Mouse (Mus musculus) liver, embryonic 13.5 days (tissue): ENCODE measurements around the gene Tmem179. TPM values are rescaled to one million over a fixed set of nuclear protein-coding genes. Genes with fewer than 3 reads are reported as not detected.
A peak's percentile ranks its signal among the peaks of the same experiment; 100 is the strongest.

Experiments
- ATAC-seq: fragments of 200-750 bp; cut with Nextera tagmentation; 2 replicates; pipeline ENCODE4 v1.8.0; 2017; ENCODE audit warnings: low read depth, mild to moderate bottlenecking, moderate number of reproducible peaks, moderate library complexity
- DNase-seq: peaks from one replicate; pipeline ENCODE4 v3.0.0; 2022
- H3K27ac ChIP-seq: fragments of 300-500 bp; sonication (generic); 2 replicates; pipeline ENCODE4 v1.5.1; 2015; ENCODE audit warnings: moderate library complexity, mild to moderate bottlenecking, inconsistent platforms
- H3K27me3 ChIP-seq: fragments of 300-500 bp; sonication (generic); 2 replicates; pipeline ENCODE4 v1.6.1; 2015; ENCODE audit warnings: mild to moderate bottlenecking, inconsistent platforms
- H3K36me3 ChIP-seq: fragments of 300-500 bp; sonication (generic); 2 replicates; pipeline ENCODE4 v1.6.1; 2015; ENCODE audit warnings: mild to moderate bottlenecking, inconsistent platforms
- H3K4me1 ChIP-seq: fragments of 300-500 bp; sonication (generic); replicated peaks from 2 replicates; pipeline ENCODE4 v1.6.1; 2015; ENCODE audit warnings: inconsistent platforms
- H3K4me2 ChIP-seq: fragments of 300-500 bp; sonication (generic); 2 replicates; pipeline ENCODE4 v1.6.1; 2015; ENCODE audit warnings: inconsistent platforms, mild to moderate bottlenecking, moderate library complexity
- H3K4me3 ChIP-seq: fragments of 300-500 bp; sonication (generic); replicated peaks from 2 replicates; pipeline ENCODE4 v1.5.1; 2015; ENCODE audit warnings: mild to moderate bottlenecking, inconsistent platforms
- H3K9ac ChIP-seq: fragments of 300-500 bp; sonication (generic); 2 replicates; pipeline ENCODE4 v1.6.1; 2015; ENCODE audit warnings: mild to moderate bottlenecking, inconsistent platforms
- H3K9me3 ChIP-seq: fragments of 300-500 bp; sonication (generic); replicated peaks from 2 replicates; pipeline ENCODE4 v1.6.1; 2016; ENCODE audit warnings: inconsistent platforms
- WGBS: fragments of 180-500 bp; shearing (Covaris S2); methylation state at CpG from one replicate; pipeline ENCODE4 v1.1.7; 2015; ENCODE audit not compliant: insufficient replicate concordance; 5-methylcytosine and 5-hydroxymethylcytosine counted together
- polyA plus RNA-seq: library from polyadenylated mRNA; unstranded; fragments of >200 nt; fragmentation: Nextera tagmentation; extraction: Ambion mirVana; gene quantifications from 2 replicates; pipeline ENCODE4 v1.2.1, GENCODE M21; 2015

The Tmem179 gene
- polyA plus RNA-seq, 1 experiment from 2014 or later = 0.10 TPM

DNA sequence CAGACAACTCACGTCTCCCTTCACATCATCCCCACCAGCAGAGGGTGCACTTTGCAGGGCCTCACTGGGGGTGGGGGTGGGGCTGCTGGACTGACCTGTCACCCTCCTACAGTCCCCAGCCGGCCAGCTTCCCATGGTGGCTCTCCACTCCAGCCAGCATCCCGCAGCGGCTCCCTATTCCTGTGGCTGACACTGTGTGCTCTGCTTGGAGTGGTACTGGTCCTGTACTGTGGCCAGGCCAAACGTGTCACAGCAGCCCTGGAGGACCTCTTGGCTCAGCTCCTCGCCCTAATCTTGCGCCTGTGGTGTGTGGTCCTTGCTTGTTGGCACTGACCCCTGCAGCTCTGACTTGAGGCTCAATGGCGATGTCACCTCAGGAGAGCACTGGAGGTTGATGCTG lies 18.8 kb downstream of the Tmem179 start:
- Histone ChIP-seq H3K27me3 (no peaks in the 10 kb centered on the region), H3K4me1 (peaks cover 2% of the 10 kb centered on the region), H3K27ac (no peak overlapping the region), H3K4me3 (no peak overlapping the region), H3K9me3 (no peaks in the 10 kb centered on the region), H3K4me2 (no peak overlapping the region), H3K9ac (no peak overlapping the region), H3K36me3 (no peaks in the 10 kb centered on the region)
- DNase-seq (no peak), ATAC-seq (no peak)
- 66% methylated on average over 8 of the region's 8 CpGs for WGBS

DNA sequence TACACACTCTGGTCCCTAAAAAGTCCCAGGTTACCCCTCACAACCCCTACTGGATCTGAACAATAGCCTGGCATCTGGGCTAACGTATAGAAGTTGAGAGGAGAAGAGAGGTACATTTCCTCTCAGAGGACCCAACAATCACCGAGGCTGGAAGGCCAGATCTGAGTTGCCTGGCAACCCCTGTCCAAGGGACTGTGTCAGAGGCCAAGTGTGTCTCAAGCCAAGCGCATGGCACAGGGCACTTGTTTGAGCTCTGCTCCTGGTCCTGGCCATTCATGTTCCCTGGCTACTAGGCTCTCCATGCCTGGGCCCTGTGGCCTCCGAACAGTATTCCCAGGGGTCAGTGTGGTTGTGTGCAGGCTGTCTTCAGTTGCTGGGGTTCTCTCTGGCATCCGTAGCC lies 20.4 kb downstream of the Tmem179 start:
- Histone ChIP-seq H3K4me2 (no peak overlapping the region), H3K9ac (no peak overlapping the region), H3K4me1 (no peaks in the 10 kb centered on the region; the same call in 1 of the 2 replicates), H3K27ac (no peak overlapping the region), H3K27me3 (no peaks in the 10 kb centered on the region), H3K36me3 (no peaks in the 10 kb centered on the region), H3K4me3 (no peak overlapping the region), H3K9me3 (no peaks in the 10 kb centered on the region)
- ATAC-seq (no peak), DNase-seq (no peak)
- 63% methylated on average over 5 of the region's 5 CpGs for WGBS

DNA sequence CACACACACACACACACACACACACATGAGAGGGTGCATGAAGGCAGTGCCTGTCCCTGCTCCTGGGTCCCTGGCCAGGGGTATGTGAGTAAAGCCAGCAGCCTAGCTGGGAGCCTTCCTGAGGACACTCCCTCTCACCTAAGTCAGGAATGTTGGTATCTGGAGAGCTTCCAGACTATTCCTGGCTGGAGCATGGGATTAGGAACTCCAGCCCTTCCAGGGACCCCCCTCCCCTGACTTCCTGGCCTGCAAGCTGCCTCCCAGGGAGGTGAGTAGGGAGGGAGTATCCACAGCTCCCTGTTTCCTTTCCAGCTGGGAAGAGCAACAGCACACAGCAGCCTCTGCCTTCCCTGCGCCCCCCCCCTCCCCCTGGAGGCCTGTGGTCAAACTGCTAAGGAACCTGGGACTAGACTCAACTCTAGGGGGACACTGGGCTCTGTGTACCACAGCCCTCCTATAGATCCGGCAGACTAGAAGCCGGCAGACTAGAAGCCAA lies 26.1 kb downstream of the Tmem179 start:
- no peak overlapping the region for H3K4me2 ChIP-seq
- H3K9me3 ChIP-seq = no peaks in the 10 kb centered on the region
- no peaks in the 10 kb centered on the region for H3K27me3 ChIP-seq
- no peak for ATAC-seq
- H3K4me1 ChIP-seq = peaks cover 5% of the 10 kb centered on the region; the same call in 1 of the 2 replicates
- H3K27ac ChIP-seq = no peak overlapping the region
- H3K36me3 ChIP-seq = no peaks in the 10 kb centered on the region
- H3K9ac ChIP-seq = no peak overlapping the region
- 36% methylated on average over 3 of the region's 3 CpGs for WGBS
- no peak for DNase-seq
- no peak overlapping the region for H3K4me3 ChIP-seq

DNA sequence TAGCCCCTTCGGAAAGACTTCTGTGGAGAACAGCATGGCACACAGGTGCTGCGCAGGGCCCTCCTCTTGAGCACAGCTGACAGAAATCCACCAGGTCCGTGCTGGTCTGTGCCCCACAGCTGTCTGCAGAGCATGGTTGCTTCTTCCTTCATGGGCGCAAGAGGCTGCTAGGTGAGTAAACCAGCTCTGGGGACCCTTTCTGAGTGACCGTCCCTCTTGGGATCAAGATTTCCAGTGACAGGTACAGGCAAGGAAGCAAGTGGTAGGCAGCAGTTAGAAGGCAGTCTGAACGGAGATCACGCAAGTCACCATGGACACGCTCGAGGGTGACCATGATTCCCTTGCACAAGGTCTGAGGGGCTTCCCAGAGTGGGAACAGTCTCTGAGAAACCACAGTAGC lies 27.0 kb downstream of the Tmem179 start:
- DNase-seq = no peak
- Histone ChIP-seq H3K9me3 (no peaks in the 10 kb centered on the region), H3K36me3 (no peaks in the 10 kb centered on the region), H3K27me3 (no peaks in the 10 kb centered on the region), H3K9ac (no peak overlapping the region), H3K4me2 (no peak overlapping the region), H3K4me1 (peaks cover 5% of the 10 kb centered on the region; the same call in 1 of the 2 replicates), H3K27ac (no peak overlapping the region), H3K4me3 (no peak overlapping the region)
- 76% methylated on average over 9 of the region's 9 CpGs for WGBS
- no peak for ATAC-seq

DNA sequence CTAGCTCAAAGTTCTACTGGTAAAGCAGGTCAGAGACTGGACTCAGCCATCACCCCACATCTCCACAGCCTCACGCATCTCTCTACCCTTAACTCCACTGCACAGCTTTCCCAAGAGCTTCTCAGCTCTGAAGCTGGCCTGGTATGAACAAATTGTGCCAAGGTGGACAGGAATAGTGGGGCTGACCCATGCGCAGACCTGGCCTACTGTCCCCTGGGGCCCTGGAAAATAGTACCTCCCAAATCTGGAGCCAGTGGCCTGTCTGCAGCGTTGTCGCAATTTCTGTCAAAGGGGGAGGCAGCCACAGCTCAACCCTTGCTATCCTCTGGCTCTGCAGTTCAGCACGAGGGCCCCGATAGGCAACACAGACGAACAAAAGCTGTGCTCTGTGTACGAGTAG lies 27.4 kb downstream of the Tmem179 start, which contains the start of gene A530016L24Rik:
TSS of gene A530016L24Rik (plus strand) at position 315 of the 400 bp plus-strand sequence.
- Histone ChIP-seq H3K27ac (peak within 1 kb of the TSS; percentile 34; the same call in 1 of the 2 replicates), H3K9me3 (no peaks in the 10 kb centered on the region), H3K27me3 (no peaks in the 10 kb centered on the region), H3K4me2 (no peak within 1 kb of the TSS), H3K36me3 (no peaks in the 10 kb centered on the region), H3K4me3 (no peak within 1 kb of the TSS), H3K9ac (no peak within 1 kb of the TSS), H3K4me1 (peaks cover 5% of the 10 kb centered on the region; the same call in 1 of the 2 replicates)
- 69% methylated on average over 8 of the region's 8 CpGs for WGBS
- no peak for DNase-seq
- no peak for ATAC-seq

DNA sequence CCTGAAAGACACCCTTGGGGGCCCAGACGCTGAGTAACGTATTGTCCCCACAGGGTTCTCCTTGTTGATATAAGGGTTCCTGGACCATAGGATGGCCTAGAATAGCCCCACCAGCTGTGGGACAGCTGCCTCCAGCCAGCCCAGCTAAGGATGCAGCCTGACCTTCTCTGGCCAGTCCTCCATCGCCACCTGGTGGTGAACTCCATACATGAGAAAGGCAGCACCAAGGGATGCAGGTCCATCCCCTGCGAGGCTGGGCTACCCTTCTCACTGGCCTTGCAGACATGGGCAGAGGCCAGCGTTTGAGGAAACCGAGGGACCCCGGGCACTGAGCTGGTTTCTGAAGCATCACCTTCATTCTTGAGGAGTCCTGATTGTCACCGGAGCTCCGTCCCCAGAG lies 42.8 kb downstream of the Tmem179 start:
- H3K27ac ChIP-seq = no peak overlapping the region
- no peak overlapping the region for H3K9ac ChIP-seq
- H3K9me3 ChIP-seq = no peaks in the 10 kb centered on the region
- H3K4me3 ChIP-seq = no peak overlapping the region
- ATAC-seq (no peak), DNase-seq (peak; percentile 35)
- no peak overlapping the region for H3K4me2 ChIP-seq
- no peaks in the 10 kb centered on the region for H3K4me1 ChIP-seq
- WGBS = 18% methylated on average over 9 of the region's 9 CpGs
- H3K36me3 ChIP-seq = no peaks in the 10 kb centered on the region
- peaks cover under 1% of the 10 kb centered on the region; the same call in 1 of the 2 replicates for H3K27me3 ChIP-seq

DNA sequence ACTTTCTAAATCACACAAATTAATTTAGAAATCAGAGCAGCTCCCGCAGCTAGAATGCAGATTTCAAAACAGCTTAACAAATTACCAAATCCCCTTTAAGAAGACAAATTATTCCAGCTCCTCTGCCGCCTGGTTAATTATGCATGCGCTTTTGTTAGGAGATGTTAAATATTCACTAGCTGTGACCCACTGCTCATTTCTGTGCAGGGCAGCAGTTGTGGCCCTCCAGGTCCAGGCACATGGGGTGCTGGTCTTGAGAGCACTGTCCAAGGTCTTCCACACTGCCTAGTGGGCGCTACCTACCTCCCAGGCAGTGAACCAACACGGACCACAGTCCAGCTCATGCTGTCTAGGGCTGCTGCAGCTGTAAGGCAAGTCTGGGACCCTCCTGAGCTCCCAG lies 46.3 kb downstream of the Tmem179 start:
- H3K36me3 ChIP-seq = no peaks in the 10 kb centered on the region
- H3K27me3 ChIP-seq = no peaks in the 10 kb centered on the region; the same call in 1 of the 2 replicates
- H3K4me1 ChIP-seq = no peaks in the 10 kb centered on the region
- H3K9me3 ChIP-seq = no peaks in the 10 kb centered on the region
- no peak overlapping the region for H3K9ac ChIP-seq
- WGBS = 75% methylated on average over 5 of the region's 5 CpGs
- no peak for DNase-seq
- H3K27ac ChIP-seq = no peak overlapping the region
- no peak overlapping the region for H3K4me2 ChIP-seq
- no peak for ATAC-seq
- no peak overlapping the region for H3K4me3 ChIP-seq

DNA sequence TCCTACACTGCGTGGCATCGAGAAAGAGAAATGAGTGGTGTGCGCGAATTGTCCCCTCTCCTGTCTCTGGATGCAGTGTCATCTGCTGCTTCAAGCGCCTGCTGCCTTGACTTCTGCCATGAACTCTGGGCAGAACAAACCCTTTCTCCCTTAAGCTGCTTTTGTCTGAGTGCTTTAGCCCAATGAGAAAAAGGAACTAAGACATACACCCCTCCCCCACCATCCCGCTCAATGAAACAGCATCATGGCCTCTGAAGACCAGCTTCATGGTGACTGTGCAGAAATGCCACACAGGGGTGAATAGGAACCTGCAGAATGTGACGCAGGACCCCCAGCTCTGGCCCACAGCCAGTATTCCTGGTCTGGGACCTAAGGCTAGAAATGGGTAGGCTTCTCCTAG lies 47.2 kb downstream of the Tmem179 start:
- DNase-seq (no peak), ATAC-seq (no peak)
- WGBS = 71% methylated on average over 7 of the region's 7 CpGs
- Histone ChIP-seq H3K4me1 (no peaks in the 10 kb centered on the region; the same call in 1 of the 2 replicates), H3K27ac (no peak overlapping the region), H3K4me3 (no peak overlapping the region), H3K4me2 (no peak overlapping the region), H3K9me3 (no peaks in the 10 kb centered on the region), H3K9ac (no peak overlapping the region), H3K27me3 (no peaks in the 10 kb centered on the region; the same call in 1 of the 2 replicates), H3K36me3 (no peaks in the 10 kb centered on the region)

DNA sequence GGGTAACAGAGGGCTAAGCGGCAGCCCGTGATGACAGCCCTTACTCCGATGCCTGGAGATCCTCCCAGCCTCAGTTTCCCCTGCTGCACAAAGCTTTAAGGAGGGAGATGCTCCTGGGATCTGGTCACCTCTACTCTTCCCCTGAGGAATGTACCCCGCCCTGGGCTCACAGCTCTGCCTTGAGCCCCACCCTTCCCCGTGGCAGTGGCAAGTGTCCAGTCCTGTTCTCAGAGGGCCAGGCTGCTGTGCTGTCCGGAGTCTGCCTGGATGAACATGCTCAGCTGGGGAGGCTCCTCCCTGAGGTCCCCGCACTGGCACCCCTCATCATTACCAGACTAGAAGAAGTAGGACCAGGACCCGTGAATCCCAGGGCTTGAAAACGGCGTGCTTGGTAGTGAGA lies 49.2 kb downstream of the Tmem179 start:
- Histone ChIP-seq H3K9ac (no peak overlapping the region), H3K4me3 (no peak overlapping the region), H3K4me2 (no peak overlapping the region), H3K36me3 (no peaks in the 10 kb centered on the region), H3K9me3 (no peaks in the 10 kb centered on the region; the same call in 1 of the 2 replicates), H3K27ac (no peak overlapping the region), H3K4me1 (peaks cover 5% of the 10 kb centered on the region; the same call in 1 of the 2 replicates), H3K27me3 (no peaks in the 10 kb centered on the region)
- WGBS = 70% methylated on average over 10 of the region's 10 CpGs
- no peak for ATAC-seq
- no peak for DNase-seq

DNA sequence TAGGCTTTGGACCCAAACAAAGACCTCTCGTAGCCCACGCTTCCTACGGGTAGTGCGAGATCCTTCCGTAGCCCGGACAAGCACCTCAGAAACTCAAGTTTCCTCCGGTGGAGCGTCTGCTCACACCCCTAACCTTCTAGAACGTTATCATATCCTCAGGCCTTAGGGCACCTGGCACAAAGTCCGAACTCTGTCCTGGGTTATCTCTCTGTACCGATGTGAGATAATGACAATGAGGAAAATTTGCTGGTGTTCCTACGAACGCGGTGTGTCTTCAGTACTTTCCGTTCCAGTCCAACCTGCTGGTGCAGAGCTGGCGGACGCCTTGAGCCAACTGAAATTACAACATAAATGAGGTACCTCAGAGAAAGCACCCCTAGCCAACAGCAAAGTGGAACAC lies 50.6 kb downstream of the Tmem179 start:
- H3K36me3 ChIP-seq = no peaks in the 10 kb centered on the region
- DNase-seq (no peak), ATAC-seq (no peak)
- H3K27me3 ChIP-seq = no peaks in the 10 kb centered on the region
- no peak overlapping the region for H3K9ac ChIP-seq
- no peak overlapping the region for H3K27ac ChIP-seq
- H3K4me3 ChIP-seq = no peak overlapping the region
- H3K4me1 ChIP-seq = peaks cover 5% of the 10 kb centered on the region; the same call in 1 of the 2 replicates
- H3K4me2 ChIP-seq = no peak overlapping the region
- WGBS = 72% methylated on average over 17 of the region's 17 CpGs
- H3K9me3 ChIP-seq = no peaks in the 10 kb centered on the region; the same call in 1 of the 2 replicates

DNA sequence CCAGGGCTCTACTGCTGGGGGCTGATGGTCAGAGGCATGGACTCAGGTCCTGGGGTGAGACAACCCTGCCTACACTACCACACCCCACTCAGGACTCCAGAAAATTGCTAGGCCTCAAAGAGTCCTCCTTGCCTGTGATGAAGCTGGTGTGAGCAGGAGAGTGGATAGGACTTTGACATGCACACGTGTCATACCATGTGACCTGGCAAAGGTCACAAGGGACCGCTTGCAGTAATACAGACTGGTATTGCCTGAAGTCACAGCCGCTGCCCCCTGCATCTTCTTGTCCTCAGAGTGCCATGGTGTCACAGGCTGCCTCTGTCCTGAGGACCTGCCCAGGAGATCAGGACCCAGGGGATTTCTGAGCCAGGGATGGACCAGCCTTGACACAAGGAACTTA lies 52.0 kb downstream of the Tmem179 start:
- Histone ChIP-seq H3K27ac (no peak overlapping the region; the same call in 1 of the 2 replicates), H3K4me3 (no peak overlapping the region), H3K9me3 (no peaks in the 10 kb centered on the region; the same call in 1 of the 2 replicates), H3K4me1 (peaks cover 5% of the 10 kb centered on the region; the same call in 1 of the 2 replicates), H3K27me3 (no peaks in the 10 kb centered on the region), H3K36me3 (no peaks in the 10 kb centered on the region), H3K9ac (no peak overlapping the region), H3K4me2 (no peak overlapping the region)
- DNase-seq (no peak), ATAC-seq (0 out of 2 replicates have a peak, but pooled peaks have one; percentile 7)
- WGBS = 44% methylated on average over 3 of the region's 3 CpGs
